Mouse (Mus musculus) myocyte (in vitro differentiated cells): ENCODE data around the gene Derl2. TPM values are rescaled to one million over a fixed set of nuclear protein-coding genes. Genes with fewer than 3 reads are reported as not detected.

Experiments
- H3K27me3 ChIP-seq: one replicate; pipeline ENCODE4 v1.6.1; 2011; ENCODE audit not compliant: control insufficient read depth, insufficient read depth, insufficient read length
- H3K36me3 ChIP-seq: one replicate; pipeline ENCODE4 v1.6.1; 2011; ENCODE audit not compliant: control insufficient read depth, insufficient read depth
- H3K4me2 ChIP-seq: one replicate; pipeline ENCODE4 v1.6.1; 2011; ENCODE audit warnings: low read depth, control low read depth
- H3K4me3 ChIP-seq: one replicate; pipeline ENCODE4 v1.5.1; 2011; ENCODE audit warnings: mild to moderate bottlenecking, control low read depth, moderate library complexity
- H3K79me2 ChIP-seq: one replicate; pipeline ENCODE4 v1.6.1; 2011; ENCODE audit not compliant: control insufficient read depth, insufficient read depth
- H3ac ChIP-seq: one replicate; pipeline ENCODE4 v1.6.1; 2011; ENCODE audit not compliant: control insufficient read depth, insufficient read length
- CEBPB ChIP-seq: IDR thresholded peaks from 2 replicates; pipeline ENCODE4 v1.6.1; 2011; ENCODE audit warnings: mild to moderate bottlenecking, moderate library complexity; ENCODE audit not compliant: poor library complexity, insufficient read depth, severe bottlenecking
- E2F4 ChIP-seq: IDR thresholded peaks from one replicate; pipeline ENCODE4 v1.6.1; 2011; ENCODE audit warnings: mild to moderate bottlenecking, control low read depth, moderate library complexity; ENCODE audit not compliant: insufficient read depth
- MAX ChIP-seq: IDR thresholded peaks from one replicate; pipeline ENCODE4 v1.6.1; 2011; ENCODE audit warnings: low read depth, mild to moderate bottlenecking, control low read depth
- MYOD1 ChIP-seq, 3 experiments: IDR thresholded peaks; one replicate each; pipeline ENCODE4 v1.6.1; 2011; ENCODE audit warnings: control low read depth in 2 of 3, low read depth in 2 of 3, mild to moderate bottlenecking in 2 of 3, moderate library complexity in 1 of 3; ENCODE audit not compliant: insufficient read length in 2 of 3, control insufficient read depth in 1 of 3
- MYOG ChIP-seq, 3 experiments: IDR thresholded peaks; one replicate each; pipeline ENCODE4 v1.6.1; 2011; ENCODE audit warnings: control low read depth in 2 of 3, low read depth in 2 of 3, mild to moderate bottlenecking in 2 of 3; ENCODE audit not compliant: insufficient read length in 2 of 3, control insufficient read depth in 1 of 3, insufficient read depth in 1 of 3
- POLR2A ChIP-seq: IDR thresholded peaks from one replicate; pipeline ENCODE4 v1.6.1; 2011; ENCODE audit warnings: low read depth, mild to moderate bottlenecking, control low read depth, moderate library complexity; ENCODE audit not compliant: insufficient read length
- POLR2AphosphoS2 ChIP-seq: IDR thresholded peaks from one replicate; pipeline ENCODE4 v1.6.1; 2011; ENCODE audit warnings: low read depth, control low read depth; ENCODE audit not compliant: insufficient read length
- REST ChIP-seq: IDR thresholded peaks from one replicate; pipeline ENCODE4 v1.6.1; 2011; ENCODE audit warnings: mild to moderate bottlenecking, control low read depth, moderate library complexity; ENCODE audit not compliant: insufficient read depth, insufficient read length
- SRF ChIP-seq: IDR thresholded peaks from one replicate; pipeline ENCODE4 v1.6.1; 2011; ENCODE audit warnings: low read depth; ENCODE audit not compliant: control insufficient read depth, insufficient read length
- TCF12 ChIP-seq: IDR thresholded peaks from one replicate; pipeline ENCODE4 v1.6.1; 2011; ENCODE audit warnings: mild to moderate bottlenecking, control low read depth; ENCODE audit not compliant: poor library complexity, insufficient read depth, severe bottlenecking
- TCF3 ChIP-seq: IDR thresholded peaks from one replicate; pipeline ENCODE4 v1.6.1; 2011; ENCODE audit warnings: low read depth, control low read depth; ENCODE audit not compliant: insufficient read length
- USF1 ChIP-seq: IDR thresholded peaks from one replicate; pipeline ENCODE4 v1.6.1; 2011; ENCODE audit warnings: low read depth, mild to moderate bottlenecking, control low read depth, moderate library complexity
- polyA plus RNA-seq: library from polyadenylated mRNA; unstranded; fragments of >200 nt; fragmentation: generic; extraction: Trizol; gene quantifications from one replicate; pipeline ENCODE4 v1.2.1, GENCODE M21; 2012; ENCODE audit warnings: missing spikeins

The Derl2 gene
- polyA plus RNA-seq, 1 experiment, result 27.6 TPM

GRCm38 (mm10) chr11:70982557-70983228, 36.9 kb downstream of the Derl2 start, which contains the start of gene C1qbp:
Gene C1qbp, minus strand, starts transcription at chr11:70983026.
- H3K4me2 ChIP-seq, result peak within 1 kb of the TSS; percentile 78
- peak within 1 kb of the TSS; percentile 73 for H3ac ChIP-seq
- H3K27me3 ChIP-seq, result no peaks in the 10 kb centered on the region
- peaks cover 31% of the 10 kb centered on the region for H3K79me2 ChIP-seq
- peak; percentile 58 for TF ChIP-seq USF1
- TF ChIP-seq MAX, result peak; percentile 50
- TF ChIP-seq TCF12, result no peak
- no peak for TF ChIP-seq TCF3
- peak in 2 of 3 experiments; percentile 11 to 15 for TF ChIP-seq MYOG (IDR thresholded peaks at IDR 0.05; ENCODE audit: control insufficient read depth in 1 of 3, insufficient read depth in 1 of 3, insufficient read length in 2 of 3, low read depth in 2 of 3)
- TF ChIP-seq SRF, result peak; percentile 75
- TF ChIP-seq POLR2A, result peak; percentile 95
- TF ChIP-seq E2F4, result no peak
- peak in 1 of 3 experiments; percentile 16 for TF ChIP-seq MYOD1 (IDR thresholded peaks at IDR 0.05; ENCODE audit: control insufficient read depth in 1 of 3, insufficient read length in 2 of 3, low read depth in 2 of 3)
- peak; percentile 64 for TF ChIP-seq REST
- peak; percentile 98 for TF ChIP-seq POLR2AphosphoS2
- H3K4me3 ChIP-seq, result peak within 1 kb of the TSS; percentile 91
- H3K36me3 ChIP-seq, result peaks cover 61% of the 10 kb centered on the region

- Histone ChIP-seq H3K27me3 (no peaks in the 10 kb centered on the region), H3K4me3 (peak overlapping the region; percentile 91), H3K36me3 (peaks cover 62% of the 10 kb centered on the region), H3K79me2 (peaks cover 31% of the 10 kb centered on the region), H3ac (peak overlapping the region; percentile 73), H3K4me2 (peak overlapping the region; percentile 78)
- TF ChIP-seq SRF (no peak), CEBPB (peak; percentile 67; the same call in 1 of the 2 replicates)
Observed at GRCm38 (mm10) chr11:70982030-70982429, 37.6 kb downstream of the Derl2 start.

- no peak for TF ChIP-seq POLR2AphosphoS2
- no peak for TF ChIP-seq USF1
- TF ChIP-seq MAX, result no peak
- TF ChIP-seq MYOD1 (IDR thresholded peaks at IDR 0.05; ENCODE audit: control insufficient read depth in 1 of 3, insufficient read length in 2 of 3, low read depth in 2 of 3), result no peak
- H3K4me2 ChIP-seq, result peak overlapping the region; percentile 78
- no peak overlapping the region for H3ac ChIP-seq
- H3K4me3 ChIP-seq, result peak overlapping the region; percentile 91
- peaks cover 31% of the 10 kb centered on the region for H3K79me2 ChIP-seq
- H3K27me3 ChIP-seq, result no peaks in the 10 kb centered on the region
- H3K36me3 ChIP-seq, result peaks cover 60% of the 10 kb centered on the region
Observed at GRCm38 (mm10) chr11:70980751-70981510, 38.7 kb downstream of the Derl2 start.

- peaks cover 31% of the 10 kb centered on the region for H3K79me2 ChIP-seq
- H3K27me3 ChIP-seq, result no peaks in the 10 kb centered on the region
- TF ChIP-seq CEBPB, result no peak
- TF ChIP-seq TCF3, result no peak
- no peak for TF ChIP-seq MAX
- H3K4me3 ChIP-seq, result no peak overlapping the region
- peaks cover 60% of the 10 kb centered on the region for H3K36me3 ChIP-seq
- no peak overlapping the region for H3ac ChIP-seq
- H3K4me2 ChIP-seq, result no peak overlapping the region
Observed at GRCm38 (mm10) chr11:70980232-70980631, 39.4 kb downstream of the Derl2 start.

- no peak overlapping the region for H3K4me2 ChIP-seq
- H3K4me3 ChIP-seq, result no peak overlapping the region
- TF ChIP-seq MAX (no peak), POLR2AphosphoS2 (no peak), MYOD1 (IDR thresholded peaks at IDR 0.05; ENCODE audit: control insufficient read depth in 1 of 3, insufficient read length in 2 of 3, low read depth in 2 of 3) (no peak), MYOG (IDR thresholded peaks at IDR 0.05; ENCODE audit: control insufficient read depth in 1 of 3, insufficient read depth in 1 of 3, insufficient read length in 2 of 3, low read depth in 2 of 3) (no peak), SRF (no peak), CEBPB (no peak), USF1 (no peak), POLR2A (no peak), TCF12 (no peak), REST (no peak), E2F4 (no peak), TCF3 (no peak)
- peaks cover 53% of the 10 kb centered on the region for H3K36me3 ChIP-seq
- H3ac ChIP-seq, result no peak overlapping the region
- peaks cover 27% of the 10 kb centered on the region for H3K79me2 ChIP-seq
- no peaks in the 10 kb centered on the region for H3K27me3 ChIP-seq
Observed at GRCm38 (mm10) chr11:70977293-70977692, 42.3 kb downstream of the Derl2 start.
